ENCODE assay signal across 27 mouse cellular contexts in the genomic region with DNA sequence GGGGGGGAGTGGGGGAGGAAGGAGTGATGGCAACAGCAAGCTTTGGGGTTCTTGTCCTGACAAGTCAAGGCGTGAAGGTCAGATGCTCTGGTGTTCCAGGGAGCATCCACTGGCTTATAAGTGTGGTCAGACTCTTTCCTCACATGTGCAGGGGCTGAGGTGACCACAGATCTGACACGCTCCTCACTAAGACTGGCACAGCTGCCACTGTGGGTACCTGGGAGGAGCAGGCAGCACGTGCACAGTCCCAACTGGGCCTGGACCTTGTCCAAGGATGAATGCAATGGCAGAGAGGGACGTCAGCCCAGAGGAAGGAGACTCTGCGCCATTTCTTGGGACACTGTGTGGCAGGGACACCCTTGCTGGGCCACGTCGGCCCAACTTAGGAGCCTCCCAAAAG. TPM values are rescaled to one million over a fixed set of nuclear protein-coding genes. Genes with fewer than 3 reads are reported as not detected.
DNase-seq lines count a peak whose midpoint lies in the region; ATAC-seq and TF ChIP-seq lines count a peak whose summit lies in the region.
"Had no signal": no experiment of that assay in that cellular context is flagged by ENCODE, and none has a peak within 500 bp of the region (broad histone marks: within the 10 kb centered on the region; RNA-seq: fewer than 3 reads in every experiment).

No protein-coding gene starts in this region.

- no peak overlapping the region for H3K9ac ChIP-seq in forebrain, embryonic 11.5 days (ENCODE audit: low read length)
- H3K9ac ChIP-seq in midbrain, embryonic 13.5 days (replicated peaks): no peak overlapping the region
- H3K9ac ChIP-seq in midbrain, embryonic 15.5 days: no peak overlapping the region
- H3K9ac ChIP-seq in embryonic facial prominence, embryonic 14.5 days (ENCODE audit: low read depth, low read length): no peak overlapping the region
- H3K9ac ChIP-seq: embryonic facial prominence, embryonic 13.5 days; forebrain, embryonic 13.5 days; forebrain, embryonic 15.5 days; forebrain, postnatal 0 days had no signal

- 0 out of 2 replicates have a peak, but pooled peaks cover 2% of the 10 kb centered on the region for H3K36me3 ChIP-seq in forebrain, embryonic 10.5 days (replicated peaks)
- H3K36me3 ChIP-seq in forebrain, embryonic 11.5 days (ENCODE audit: control insufficient read depth, insufficient read depth, low read length): no peaks in the 10 kb centered on the region
- no peaks in the 10 kb centered on the region for H3K36me3 ChIP-seq in midbrain, embryonic 13.5 days
- no peaks in the 10 kb centered on the region for H3K36me3 ChIP-seq in midbrain, embryonic 15.5 days (replicated peaks)
- H3K36me3 ChIP-seq in embryonic facial prominence, embryonic 14.5 days (ENCODE audit: control insufficient read depth, insufficient read depth, low read length): no peaks in the 10 kb centered on the region
- no peaks in the 10 kb centered on the region for H3K36me3 ChIP-seq in myocyte (ENCODE audit: control insufficient read depth, insufficient read depth)
- H3K36me3 ChIP-seq: embryonic facial prominence, embryonic 13.5 days; forebrain, embryonic 15.5 days; G1E had no signal

- no peak overlapping the region for H3K4me3 ChIP-seq in forebrain, embryonic 10.5 days
- no peak overlapping the region for H3K4me3 ChIP-seq in forebrain, embryonic 11.5 days (ENCODE audit: low read depth, low read length)
- H3K4me3 ChIP-seq in midbrain, embryonic 13.5 days (replicated peaks): no peak overlapping the region
- H3K4me3 ChIP-seq in midbrain, embryonic 15.5 days: no peak overlapping the region
- H3K4me3 ChIP-seq in embryonic facial prominence, embryonic 14.5 days (ENCODE audit: low read depth, low read length): no peak overlapping the region
- no peak overlapping the region for H3K4me3 ChIP-seq in myocyte
- H3K4me3 ChIP-seq: embryonic facial prominence, embryonic 13.5 days; forebrain, embryonic 13.5 days; forebrain, embryonic 15.5 days had no signal

- no peaks in the 10 kb centered on the region for H3K79me2 ChIP-seq in myocyte (ENCODE audit: control insufficient read depth, insufficient read depth)

- H3K4me2 ChIP-seq in forebrain, embryonic 11.5 days (ENCODE audit: low read depth, low read length, severe bottlenecking): no peak overlapping the region
- no peak overlapping the region for H3K4me2 ChIP-seq in midbrain, embryonic 13.5 days (replicated peaks)
- H3K4me2 ChIP-seq in midbrain, embryonic 15.5 days: no peak overlapping the region
- no peak overlapping the region for H3K4me2 ChIP-seq in embryonic facial prominence, embryonic 14.5 days (ENCODE audit: low read depth, low read length)
- H3K4me2 ChIP-seq in myocyte (ENCODE audit: low read depth): no peak overlapping the region
- H3K4me2 ChIP-seq: embryonic facial prominence, embryonic 13.5 days; forebrain, embryonic 13.5 days; forebrain, embryonic 15.5 days had no signal

- peaks cover 39% of the 10 kb centered on the region for H3K4me1 ChIP-seq in forebrain, embryonic 10.5 days
- no peaks in the 10 kb centered on the region for H3K4me1 ChIP-seq in forebrain, embryonic 11.5 days (replicated peaks; ENCODE audit: control insufficient read depth, insufficient read depth, low read length)
- peaks cover 29% of the 10 kb centered on the region for H3K4me1 ChIP-seq in midbrain, embryonic 13.5 days (replicated peaks)
- H3K4me1 ChIP-seq in midbrain, embryonic 15.5 days: peaks cover 14% of the 10 kb centered on the region
- H3K4me1 ChIP-seq in embryonic facial prominence, embryonic 14.5 days (ENCODE audit: control insufficient read depth, insufficient read depth, low read length): 0 out of 2 replicates have a peak, but pooled peaks cover 2% of the 10 kb centered on the region

- no peak for DNase-seq in forebrain, embryonic 10.5 days (ENCODE audit: extremely low spot score, low spot score)
- DNase-seq in forebrain, embryonic 11.5 days (ENCODE audit: low spot score): no peak
- DNase-seq in embryonic facial prominence, embryonic 14.5 days (ENCODE audit: low spot score): no peak
- no peak for DNase-seq in kidney, postnatal 25 days
- no peak for DNase-seq in heart, adult 18-20 months
- DNase-seq: adrenal gland, adult 8-10 months; adrenal gland, postnatal 14 days; adrenal gland, postnatal 36 days; B cell, adult 2 months; cerebellum, adult 11-12 months; cerebellum, adult 8-10 months; cerebellum, adult 9-11 months; cerebellum, postnatal 14 days; cerebellum, postnatal 36 days; embryo, embryonic 11 days; forebrain, postnatal 0 days had no signal

- H3ac ChIP-seq in myocyte (ENCODE audit: control insufficient read depth, insufficient read length): no peak overlapping the region

- peak overlapping the region; percentile 54; the same call in 1 of the 2 replicates for H3K27ac ChIP-seq in forebrain, embryonic 10.5 days
- H3K27ac ChIP-seq in forebrain, embryonic 11.5 days (ENCODE audit: low read depth, low read length): no peak overlapping the region
- 0 out of 2 replicates have a peak overlapping the region, but pooled peaks have one; percentile 9 for H3K27ac ChIP-seq in midbrain, embryonic 13.5 days
- H3K27ac ChIP-seq in midbrain, embryonic 15.5 days: no peak overlapping the region
- H3K27ac ChIP-seq in embryonic facial prominence, embryonic 14.5 days (replicated peaks; ENCODE audit: low read depth, low read length): no peak overlapping the region
- H3K27ac ChIP-seq: forebrain, embryonic 13.5 days; forebrain, embryonic 15.5 days had no signal

- no peak for TF ChIP-seq POLR2A in myocyte (IDR thresholded peaks at IDR 0.05; ENCODE audit: insufficient read length, low read depth)

- H3K27me3 ChIP-seq in forebrain, embryonic 10.5 days (ENCODE audit: poor library complexity, severe bottlenecking): no peaks in the 10 kb centered on the region
- H3K27me3 ChIP-seq in forebrain, embryonic 11.5 days (ENCODE audit: control insufficient read depth, insufficient read depth, low read length): no peaks in the 10 kb centered on the region
- H3K27me3 ChIP-seq in midbrain, embryonic 13.5 days: no peaks in the 10 kb centered on the region
- no peaks in the 10 kb centered on the region for H3K27me3 ChIP-seq in midbrain, embryonic 15.5 days (replicated peaks)
- H3K27me3 ChIP-seq in embryonic facial prominence, embryonic 14.5 days (replicated peaks; ENCODE audit: control insufficient read depth, insufficient read depth, low read length): no peaks in the 10 kb centered on the region
- no peaks in the 10 kb centered on the region for H3K27me3 ChIP-seq in myocyte (ENCODE audit: control insufficient read depth, insufficient read depth, insufficient read length)
- H3K27me3 ChIP-seq: CH12.LX; embryonic facial prominence, embryonic 13.5 days; forebrain, embryonic 13.5 days; forebrain, embryonic 15.5 days; Patski had no signal

- no peaks in the 10 kb centered on the region for H3K9me3 ChIP-seq in forebrain, embryonic 10.5 days
- H3K9me3 ChIP-seq in forebrain, embryonic 11.5 days (ENCODE audit: control insufficient read depth, low read length): no peaks in the 10 kb centered on the region
- H3K9me3 ChIP-seq in midbrain, embryonic 13.5 days: no peaks in the 10 kb centered on the region
- H3K9me3 ChIP-seq in midbrain, embryonic 15.5 days: no peaks in the 10 kb centered on the region
- H3K9me3 ChIP-seq in embryonic facial prominence, embryonic 14.5 days (ENCODE audit: control insufficient read depth, low read length): no peaks in the 10 kb centered on the region
- H3K9me3 ChIP-seq: embryonic facial prominence, embryonic 13.5 days; forebrain, embryonic 13.5 days; forebrain, embryonic 15.5 days; G1E had no signal

- WGBS in forebrain, embryonic 10.5 days: 86% methylated on average over 7 of the region's 7 CpGs
- 88% methylated on average over 7 of the region's 7 CpGs for WGBS in forebrain, embryonic 11.5 days
- WGBS in midbrain, embryonic 13.5 days: 93% methylated on average over 7 of the region's 7 CpGs
- WGBS in midbrain, embryonic 15.5 days: 70% methylated on average over 7 of the region's 7 CpGs
- WGBS in embryonic facial prominence, embryonic 14.5 days: 67% methylated on average over 6 of the region's 7 CpGs

- no peak for ATAC-seq in forebrain, embryonic 11.5 days (replicated peaks; ENCODE audit: low FRiP score)
- ATAC-seq in midbrain, embryonic 13.5 days: no peak
- no peak for ATAC-seq in midbrain, embryonic 15.5 days (replicated peaks)
- ATAC-seq in embryonic facial prominence, embryonic 14.5 days (ENCODE audit: low read depth): peak; percentile 2; the same call in 1 of the 2 replicates
- ATAC-seq: activated CD4-positive, CD25-positive, alpha-beta regulatory T cell, adult 4 months; CD4-positive, CD25-positive, alpha-beta regulatory T cell, adult 4 months; forebrain, embryonic 13.5 days; forebrain, embryonic 15.5 days; forebrain, postnatal 0 days; Patski had no signal

TF ChIP-seq in myocyte, 11 proteins besides CTCF, POLR2A, EP300 and RAD21:
- no peak for TF ChIP-seq USF1 (IDR thresholded peaks at IDR 0.05; ENCODE audit: low read depth)
- TF ChIP-seq MYOD1 (IDR thresholded peaks at IDR 0.05; ENCODE audit: control insufficient read depth in 1 of 3, insufficient read length in 2 of 3, low read depth in 2 of 3): peak in 1 of 3 experiments; percentile 70
- TF ChIP-seq MYOG (IDR thresholded peaks at IDR 0.05; ENCODE audit: control insufficient read depth in 1 of 3, insufficient read depth in 1 of 3, insufficient read length in 2 of 3, low read depth in 2 of 3): peak; percentile 19 to 83 (median 76)
- no peak for TF ChIP-seq SRF (IDR thresholded peaks at IDR 0.05; ENCODE audit: control insufficient read depth, insufficient read length, low read depth)
- TF ChIP-seq E2F4 (IDR thresholded peaks at IDR 0.05; ENCODE audit: insufficient read depth): no peak
- TF ChIP-seq CEBPB (IDR thresholded peaks at IDR 0.05; ENCODE audit: insufficient read depth, poor library complexity, severe bottlenecking): no peak

RNA-seq across cellular contexts. Expression of a gene that starts 52.8 kb away (rescaled TPM):
- 647 and 664 TPM in 2 replicates for polyA plus RNA-seq in forebrain, embryonic 10.5 days (2016; fragmentation: Nextera tagmentation; extraction: Ambion mirVana)
- polyA plus RNA-seq in forebrain, embryonic 11.5 days (2014; fragmentation: Nextera tagmentation; extraction: Ambion mirVana): 861 and 912 TPM in 2 replicates
- polyA plus RNA-seq in midbrain, embryonic 13.5 days (2015; fragmentation: Nextera tagmentation; extraction: Ambion mirVana): 616 and 667 TPM in 2 replicates
- polyA plus RNA-seq in midbrain, embryonic 15.5 days (2015; fragmentation: Nextera tagmentation; extraction: Ambion mirVana): 517 and 532 TPM in 2 replicates
- 716 and 779 TPM in 2 replicates for polyA plus RNA-seq in embryonic facial prominence, embryonic 14.5 days (2014; fragmentation: Nextera tagmentation; extraction: Ambion mirVana)
- 294 TPM for polyA plus RNA-seq in myocyte (2012; fragmentation: generic; extraction: Trizol)
- 100 to 1,000 TPM; 384 to 392 TPM for total RNA-seq in heart, adult 18-20 months (2021)

Comparison
In these comparisons a context has a peak if more than half of its experiments do, and no peak if none do; other contexts are left out.
1. H3K27ac ChIP-seq: peak in forebrain, embryonic 10.5 days (single experiment) and midbrain, embryonic 13.5 days (single experiment); none in forebrain, embryonic 11.5 days (single experiment), midbrain, embryonic 15.5 days (single experiment) and embryonic facial prominence, embryonic 14.5 days (single experiment).